Mouse (Mus musculus): ENCODE results near the gene Kit. TPM values are rescaled to one million over a fixed set of nuclear protein-coding genes. Genes with fewer than 3 reads are reported as not detected.

Gene Kit
- total and polyA plus RNA-seq, 3 experiments = 109 to 1,098 (median 576) TPM

GRCm38 (mm10) chr5:75544472-75545264, 30.0 kb upstream of the Kit start:
- ATAC-seq (ENCODE audit: extremely low read depth, insufficient number of reproducible peaks, low FRiP score, poor library complexity, severe bottlenecking) (no peak), DNase-seq (ENCODE audit: low spot score) (no peak)
- Histone ChIP-seq H3K4me1 (ENCODE audit: insufficient read depth, low read depth, low read length) (peaks cover 42% of the 10 kb centered on the region), H3K36me3 (replicated peaks) (no peaks in the 10 kb centered on the region), H3K4me3 (ENCODE audit: low read depth, low read length) (no peak overlapping the region), H3K9me3 (replicated peaks) (no peaks in the 10 kb centered on the region), H3K27me3 (ENCODE audit: insufficient read depth, low read length) (no peaks in the 10 kb centered on the region)
- no peak for TF ChIP-seq GATA1 (IDR thresholded peaks at IDR 0.05; ENCODE audit: borderline replicate concordance, low read length)
- no peak for TF ChIP-seq CTCF (IDR thresholded peaks at IDR 0.05; ENCODE audit: low read depth, low read length)
- TF ChIP-seq POLR2AphosphoS5 (IDR thresholded peaks at IDR 0.05; ENCODE audit: insufficient replicate concordance, low read depth, low read length) = no peak
- no peak for TF ChIP-seq TAL1 (conservative IDR thresholded peaks at IDR 0.05; ENCODE audit: low read depth, low read length)
- no peak for TF ChIP-seq GATA2 (IDR thresholded peaks at IDR 0.05; ENCODE audit: borderline replicate concordance, low read depth, low read length)

GRCm38 (mm10) chr5:75545265-75545643, 29.5 kb upstream of the Kit start:
- no peak overlapping the region for H3K4me3 ChIP-seq (ENCODE audit: low read depth, low read length)
- H3K9me3 ChIP-seq (replicated peaks) = no peaks in the 10 kb centered on the region
- H3K36me3 ChIP-seq (replicated peaks) = no peaks in the 10 kb centered on the region
- H3K27me3 ChIP-seq (ENCODE audit: insufficient read depth, low read length) = no peaks in the 10 kb centered on the region
- no peak for ATAC-seq (ENCODE audit: extremely low read depth, insufficient number of reproducible peaks, low FRiP score, poor library complexity, severe bottlenecking)
- no peak for TF ChIP-seq GATA2 (IDR thresholded peaks at IDR 0.05; ENCODE audit: borderline replicate concordance, low read depth, low read length)
- TF ChIP-seq CTCF (IDR thresholded peaks at IDR 0.05; ENCODE audit: low read depth, low read length) = no peak
- TF ChIP-seq GATA1 (IDR thresholded peaks at IDR 0.05; ENCODE audit: borderline replicate concordance, low read length) = no peak
- H3K4me1 ChIP-seq (ENCODE audit: insufficient read depth, low read depth, low read length) = peaks cover 36% of the 10 kb centered on the region
- DNase-seq (ENCODE audit: low spot score) = no peak

GRCm38 (mm10) chr5:75553021-75553420, 21.7 kb upstream of the Kit start:
- ATAC-seq (ENCODE audit: extremely low read depth, insufficient number of reproducible peaks, low FRiP score, poor library complexity, severe bottlenecking) = no peak
- DNase-seq (ENCODE audit: low spot score) = no peak
- H3K27me3 ChIP-seq (ENCODE audit: insufficient read depth, low read length) = 0 out of 2 replicates have a peak, but pooled peaks cover 6% of the 10 kb centered on the region
- H3K4me3 ChIP-seq (ENCODE audit: low read depth, low read length) = no peak overlapping the region
- H3K9me3 ChIP-seq (replicated peaks) = no peaks in the 10 kb centered on the region
- H3K36me3 ChIP-seq (replicated peaks) = no peaks in the 10 kb centered on the region
- TF ChIP-seq GATA2 (IDR thresholded peaks at IDR 0.05; ENCODE audit: borderline replicate concordance, low read depth, low read length) = no peak
- H3K4me1 ChIP-seq (ENCODE audit: insufficient read depth, low read depth, low read length) = peaks cover 18% of the 10 kb centered on the region

GRCm38 (mm10) chr5:75557636-75558035, 17.1 kb upstream of the Kit start:
- Histone ChIP-seq H3K4me1 (ENCODE audit: insufficient read depth, low read depth, low read length) (peaks cover 23% of the 10 kb centered on the region), H3K4me3 (ENCODE audit: low read depth, low read length) (no peak overlapping the region), H3K36me3 (replicated peaks) (no peaks in the 10 kb centered on the region), H3K9me3 (replicated peaks) (no peaks in the 10 kb centered on the region), H3K27me3 (ENCODE audit: insufficient read depth, low read length) (0 out of 2 replicates have a peak, but pooled peaks cover 8% of the 10 kb centered on the region)
- no peak for ATAC-seq (ENCODE audit: extremely low read depth, insufficient number of reproducible peaks, low FRiP score, poor library complexity, severe bottlenecking)
- TF ChIP-seq POLR2AphosphoS5 (IDR thresholded peaks at IDR 0.05; ENCODE audit: insufficient replicate concordance, low read depth, low read length) (no peak), CTCF (IDR thresholded peaks at IDR 0.05; ENCODE audit: low read depth, low read length) (no peak), GATA2 (IDR thresholded peaks at IDR 0.05; ENCODE audit: borderline replicate concordance, low read depth, low read length) (no peak), GATA1 (IDR thresholded peaks at IDR 0.05; ENCODE audit: borderline replicate concordance, low read length) (no peak), TAL1 (conservative IDR thresholded peaks at IDR 0.05; ENCODE audit: low read depth, low read length) (no peak)
- DNase-seq (ENCODE audit: low spot score) = no peak

- peaks cover 24% of the 10 kb centered on the region for H3K4me1 ChIP-seq (ENCODE audit: insufficient read depth, low read depth, low read length)
- 0 out of 2 replicates have a peak, but pooled peaks cover 8% of the 10 kb centered on the region for H3K27me3 ChIP-seq (ENCODE audit: insufficient read depth, low read length)
- ATAC-seq (ENCODE audit: extremely low read depth, insufficient number of reproducible peaks, low FRiP score, poor library complexity, severe bottlenecking) (no peak), DNase-seq (ENCODE audit: low spot score) (no peak)
- no peak for TF ChIP-seq POLR2AphosphoS5 (IDR thresholded peaks at IDR 0.05; ENCODE audit: insufficient replicate concordance, low read depth, low read length)
- no peak for TF ChIP-seq TAL1 (conservative IDR thresholded peaks at IDR 0.05; ENCODE audit: low read depth, low read length)
- no peak for TF ChIP-seq GATA1 (IDR thresholded peaks at IDR 0.05; ENCODE audit: borderline replicate concordance, low read length)
- TF ChIP-seq GATA2 (IDR thresholded peaks at IDR 0.05; ENCODE audit: borderline replicate concordance, low read depth, low read length) = no peak
- TF ChIP-seq CTCF (IDR thresholded peaks at IDR 0.05; ENCODE audit: low read depth, low read length) = no peak
- H3K4me3 ChIP-seq (ENCODE audit: low read depth, low read length) = no peak overlapping the region
- no peaks in the 10 kb centered on the region for H3K36me3 ChIP-seq (replicated peaks)
- no peaks in the 10 kb centered on the region for H3K9me3 ChIP-seq (replicated peaks)
Observed at GRCm38 (mm10) chr5:75559291-75559690, 15.4 kb upstream of the Kit start.

GRCm38 (mm10) chr5:75561231-75561630, 13.5 kb upstream of the Kit start:
- DNase-seq (ENCODE audit: low spot score) (no peak), ATAC-seq (ENCODE audit: extremely low read depth, insufficient number of reproducible peaks, low FRiP score, poor library complexity, severe bottlenecking) (no peak)
- Histone ChIP-seq H3K9me3 (replicated peaks) (no peaks in the 10 kb centered on the region), H3K4me3 (ENCODE audit: low read depth, low read length) (no peak overlapping the region), H3K36me3 (replicated peaks) (no peaks in the 10 kb centered on the region), H3K4me1 (ENCODE audit: insufficient read depth, low read depth, low read length) (peaks cover 17% of the 10 kb centered on the region), H3K27me3 (ENCODE audit: insufficient read depth, low read length) (0 out of 2 replicates have a peak, but pooled peaks cover 8% of the 10 kb centered on the region)
- TF ChIP-seq GATA1 (IDR thresholded peaks at IDR 0.05; ENCODE audit: borderline replicate concordance, low read length) (no peak), POLR2AphosphoS5 (IDR thresholded peaks at IDR 0.05; ENCODE audit: insufficient replicate concordance, low read depth, low read length) (no peak), GATA2 (IDR thresholded peaks at IDR 0.05; ENCODE audit: borderline replicate concordance, low read depth, low read length) (no peak), TAL1 (conservative IDR thresholded peaks at IDR 0.05; ENCODE audit: low read depth, low read length) (no peak), CTCF (IDR thresholded peaks at IDR 0.05; ENCODE audit: low read depth, low read length) (no peak)
